ENCODE assay signal across 9 mouse cellular contexts in genomic region chr14:27096779-27097178, GRCm38 (mm10). TPM values are rescaled to one million over a fixed set of nuclear protein-coding genes. Genes with fewer than 3 reads are reported as not detected.
DNase-seq lines count a peak whose midpoint lies in the region; ATAC-seq lines count a peak whose summit lies in the region.
"Had no signal": no experiment of that assay in that cellular context is flagged by ENCODE, and none has a peak within 500 bp of the region (broad histone marks: within the 10 kb centered on the region; RNA-seq: fewer than 3 reads in every experiment).

No protein-coding gene starts in this region.

- no peaks in the 10 kb centered on the region for H3K27me3 ChIP-seq in midbrain, embryonic 14.5 days (ENCODE audit: control insufficient read depth, insufficient read depth, low read length)
- H3K27me3 ChIP-seq: embryonic facial prominence, embryonic 15.5 days had no signal

- intact Hi-C loops in gastrocnemius, postnatal 14 days (cut with DNase I; ENCODE audit: low total_unique reads): loop anchor here (2.0 kb wide), 1 partner anchor 64 kb away; no protein-coding TSS in a partner anchor
- intact Hi-C loops in left cerebral cortex, postnatal 36 days (cut with DNase I): loop anchor here (2.0 to 10.0 kb wide), 2 partner anchors 66 to 422 kb away; no protein-coding TSS in a partner anchor

- ATAC-seq in common myeloid progenitor, adult 5-6 weeks (replicated peaks; ENCODE audit: low read depth, poor library complexity, severe bottlenecking): peak; percentile 95
- no peak; the same call in 1 of the 2 replicates for ATAC-seq in midbrain, embryonic 14.5 days (ENCODE audit: low FRiP score, low TSS enrichment)

- no peaks in the 10 kb centered on the region for H3K4me1 ChIP-seq in midbrain, embryonic 14.5 days (ENCODE audit: control insufficient read depth, insufficient read depth, low read length)

- H3K9ac ChIP-seq in midbrain, embryonic 14.5 days (replicated peaks; ENCODE audit: low read length): no peak overlapping the region
- H3K9ac ChIP-seq: embryonic facial prominence, embryonic 15.5 days had no signal

- WGBS in midbrain, embryonic 14.5 days: 10% methylated on average over 3 of the region's 3 CpGs

- H3K4me3 ChIP-seq in midbrain, embryonic 14.5 days (replicated peaks; ENCODE audit: low read depth, low read length): no peak overlapping the region
- H3K4me3 ChIP-seq: embryonic facial prominence, embryonic 15.5 days had no signal

- no peak overlapping the region for H3K4me2 ChIP-seq in midbrain, embryonic 14.5 days (ENCODE audit: low read length)
- H3K4me2 ChIP-seq: embryonic facial prominence, embryonic 15.5 days had no signal

- DNase-seq in 3T3-L1 (ENCODE audit: low read depth, low spot score): peak; percentile 93
- DNase-seq in Muller cell, postnatal 12 days (ENCODE audit: inconsistent ontology term): peak; percentile 61
- DNase-seq in gastrocnemius, postnatal 14 days: peak; percentile 52
- DNase-seq in kidney, adult 18-20 months: peak; percentile 75
- DNase-seq in left cerebral cortex, postnatal 36 days (ENCODE audit: low spot score in 2 of 2): peak; percentile 26 to 51
- DNase-seq in midbrain, embryonic 14.5 days: peak; percentile 95
- DNase-seq in spleen, postnatal 4 days (ENCODE audit: low spot score in 2 of 2): peak; percentile 41 to 67

- H3K27ac ChIP-seq in midbrain, embryonic 14.5 days (replicated peaks; ENCODE audit: low read depth, low read length): no peak overlapping the region
- H3K27ac ChIP-seq: embryonic facial prominence, embryonic 15.5 days had no signal

- no peaks in the 10 kb centered on the region for H3K9me3 ChIP-seq in midbrain, embryonic 14.5 days (ENCODE audit: control insufficient read depth, low read length)
- H3K9me3 ChIP-seq: embryonic facial prominence, embryonic 15.5 days had no signal

- H3K36me3 ChIP-seq in midbrain, embryonic 14.5 days (ENCODE audit: control insufficient read depth, insufficient read depth, low read length): 0 out of 2 replicates have a peak, but pooled peaks cover 5% of the 10 kb centered on the region

RNA-seq across cellular contexts. Expression of gene Arhgef3, which starts 17.9 kb away (rescaled TPM):
- 23.1 and 24.1 TPM in 2 replicates for total RNA-seq in common myeloid progenitor, adult 5-6 weeks (2017)
- total RNA-seq in gastrocnemius, postnatal 14 days (2021): 10 to 100 TPM; 15.1 to 15.8 TPM
- total RNA-seq in left cerebral cortex, postnatal 36 days (2021): 10 to 100 TPM; 66.5 to 67.7 TPM
- 5.3 and 5.5 TPM in 2 replicates for polyA plus RNA-seq in midbrain, embryonic 14.5 days (2014; fragmentation: Nextera tagmentation; extraction: Ambion mirVana)

RNA-seq across cellular contexts. Expression of gene Il17rd, which starts 58.0 kb away (rescaled TPM):
- not detected in 2 replicates for total RNA-seq in common myeloid progenitor, adult 5-6 weeks (2017)
- total RNA-seq in gastrocnemius, postnatal 14 days (2021): 1 to 10 TPM; 4.6 to 4.7 TPM
- 1 to 10 TPM; 2.1 to 2.3 TPM for total RNA-seq in left cerebral cortex, postnatal 36 days (2021)
- polyA plus RNA-seq in midbrain, embryonic 14.5 days (2014; fragmentation: Nextera tagmentation; extraction: Ambion mirVana): 2.9 and 3.0 TPM in 2 replicates

Comparison
In these comparisons a context has a peak if more than half of its experiments do, and no peak if none do; other contexts are left out.
1. DNase-seq: peak in every context shown above with its lines; median percentile 95 in midbrain, embryonic 14.5 days; 93 in 3T3-L1; 75 in kidney, adult 18-20 months; 61 in Muller cell, postnatal 12 days; 54 in spleen, postnatal 4 days; 52 in gastrocnemius, postnatal 14 days; 38 in left cerebral cortex, postnatal 36 days.